ENCODE assay signal across 9 mouse cellular contexts in the genomic region with DNA sequence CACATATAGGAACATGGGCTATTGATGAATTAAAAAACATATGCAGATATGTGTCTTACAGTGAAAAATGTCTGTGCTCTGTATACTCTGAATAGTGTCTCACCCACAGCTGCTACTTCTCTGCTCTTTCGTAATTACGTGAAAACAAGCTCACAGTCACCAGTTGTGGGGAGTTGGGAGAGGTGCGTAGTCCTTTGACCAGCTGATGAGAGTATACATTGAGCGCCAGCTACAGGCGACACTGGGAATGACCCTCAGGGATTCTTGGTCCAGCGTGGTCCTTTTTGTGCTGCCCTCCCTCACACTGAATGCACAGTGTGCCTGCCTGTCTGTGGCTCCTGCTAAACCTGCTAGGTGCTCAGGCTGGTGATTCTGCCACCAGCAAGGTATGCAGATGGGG.
DNase-seq lines count a peak whose midpoint lies in the region; ATAC-seq and TF ChIP-seq lines count a peak whose summit lies in the region.
"Had no signal": no experiment of that assay in that cellular context is flagged by ENCODE, and none has a peak within 500 bp of the region (broad histone marks: within the 10 kb centered on the region; RNA-seq: fewer than 3 reads in every experiment).

No protein-coding gene starts in this region.

- H3K9me3 ChIP-seq in heart, embryonic 12.5 days (replicated peaks), result no peaks in the 10 kb centered on the region
- H3K9me3 ChIP-seq in lung, embryonic 16.5 days (ENCODE audit: control insufficient read depth, low read length), result no peaks in the 10 kb centered on the region

- no peak for TF ChIP-seq POLR2A in heart, adult 2 months (IDR thresholded peaks at IDR 0.05; ENCODE audit: insufficient read depth, low read depth, low read length)

- H3K4me1 ChIP-seq in heart, adult 2 months (ENCODE audit: control insufficient read depth, insufficient read depth, low read length), result no peaks in the 10 kb centered on the region
- H3K4me1 ChIP-seq in heart, embryonic 12.5 days (replicated peaks), result no peaks in the 10 kb centered on the region
- no peaks in the 10 kb centered on the region for H3K4me1 ChIP-seq in lung, embryonic 16.5 days (replicated peaks; ENCODE audit: control insufficient read depth, insufficient read depth, low read length)

- ATAC-seq in heart, embryonic 12.5 days (ENCODE audit: insufficient number of reproducible peaks, low FRiP score), result no peak
- peak; percentile 54 for ATAC-seq in lung, embryonic 16.5 days (ENCODE audit: low read depth)

- WGBS in heart, adult 2 months, result 25% methylated on average over 6 of the region's 6 CpGs
- 21% methylated on average over 6 of the region's 6 CpGs for WGBS in heart, embryonic 12.5 days
- WGBS in lung, embryonic 16.5 days, result 13% methylated on average over 6 of the region's 6 CpGs

- H3K27me3 ChIP-seq in heart, adult 2 months (ENCODE audit: control insufficient read depth, insufficient read depth, low read length), result no peaks in the 10 kb centered on the region
- H3K27me3 ChIP-seq in heart, embryonic 12.5 days (replicated peaks), result no peaks in the 10 kb centered on the region
- no peaks in the 10 kb centered on the region for H3K27me3 ChIP-seq in lung, embryonic 16.5 days (ENCODE audit: control insufficient read depth, insufficient read depth, low read depth, low read length)

- no peaks in the 10 kb centered on the region for H3K36me3 ChIP-seq in heart, adult 2 months (ENCODE audit: control insufficient read depth, insufficient read depth, low read length)
- peaks cover 80% of the 10 kb centered on the region for H3K36me3 ChIP-seq in heart, embryonic 12.5 days
- H3K36me3 ChIP-seq in lung, embryonic 16.5 days (ENCODE audit: control insufficient read depth, insufficient read depth, low read length), result peaks cover 7% of the 10 kb centered on the region

- no peak overlapping the region for H3K4me3 ChIP-seq in heart, adult 2 months
- H3K4me3 ChIP-seq in heart, embryonic 12.5 days, result no peak overlapping the region
- no peak overlapping the region for H3K4me3 ChIP-seq in lung, embryonic 16.5 days (ENCODE audit: low read length)
- H3K4me3 ChIP-seq: myocyte had no signal

- H3K27ac ChIP-seq in heart, adult 2 months, result no peak overlapping the region
- H3K27ac ChIP-seq in heart, embryonic 12.5 days (ENCODE audit: poor library complexity, severe bottlenecking), result no peak overlapping the region
- no peak overlapping the region for H3K27ac ChIP-seq in lung, embryonic 16.5 days (ENCODE audit: low read length)

- intact Hi-C loops in heart, adult 2 months (cut with DNase I), result loop anchor here (2.0 kb wide), 1 partner anchor 42 kb away; no protein-coding TSS in a partner anchor

- TF ChIP-seq EP300 in heart, adult 2 months (IDR thresholded peaks at IDR 0.05; ENCODE audit: insufficient read depth, low read depth, low read length), result no peak

- peak; percentile 81 for TF ChIP-seq CTCF in heart, adult 2 months (IDR thresholded peaks at IDR 0.05)

- peak; percentile 36 to 53 for DNase-seq in heart, adult 2 months
- peak; percentile 4 for DNase-seq in thymus, postnatal 14 days
- DNase-seq in thymus, adult 18-20 months, result no peak
- peak; percentile 82 to 85 for DNase-seq in cerebellum, postnatal 10 days
- DNase-seq in heart, postnatal 4 days, result peak; percentile 66
- DNase-seq in yolk sac, embryonic 10.5 days (ENCODE audit: low spot score), result no peak

- no peaks in the 10 kb centered on the region for H3K79me2 ChIP-seq in heart, adult 2 months (replicated peaks; ENCODE audit: control insufficient read depth, insufficient read depth, low read length)

- H3K4me2 ChIP-seq in heart, embryonic 12.5 days, result no peak overlapping the region
- no peak overlapping the region for H3K4me2 ChIP-seq in lung, embryonic 16.5 days (ENCODE audit: low read depth, low read length)

- H3K9ac ChIP-seq in heart, adult 2 months (ENCODE audit: low read depth, low read length), result no peak overlapping the region
- no peak overlapping the region for H3K9ac ChIP-seq in heart, embryonic 12.5 days
- no peak overlapping the region for H3K9ac ChIP-seq in lung, embryonic 16.5 days (ENCODE audit: low read length)

Comparison
In these comparisons a context has a peak if more than half of its experiments do, and no peak if none do; other contexts are left out.
1. DNase-seq: peak in heart, adult 2 months (2 of 2), thymus, postnatal 14 days (single experiment), cerebellum, postnatal 10 days (2 of 2) and heart, postnatal 4 days (single experiment); none in thymus, adult 18-20 months (0 of 2) and yolk sac, embryonic 10.5 days (single experiment).